Mouse (Mus musculus): ENCODE results near the gene Filip1.

The Filip1 gene

GRCm38 (mm10) chr9:79979274-79979673, 33.4 kb downstream of the Filip1 start:
- DNase-seq (ENCODE audit: low read depth, low spot score), result no peak

- DNase-seq (ENCODE audit: low read depth, low spot score), result no peak
Measured at GRCm38 (mm10) chr9:79978228-79979024, 34.2 kb downstream of the Filip1 start.

GRCm38 (mm10) chr9:79977549-79977971, 35.1 kb downstream of the Filip1 start:
- DNase-seq (ENCODE audit: low read depth, low spot score), result no peak

- no peak for DNase-seq (ENCODE audit: low read depth, low spot score)
Measured at GRCm38 (mm10) chr9:79976789-79977188, 35.9 kb downstream of the Filip1 start.

GRCm38 (mm10) chr9:79975121-79975520, 37.5 kb downstream of the Filip1 start:
- DNase-seq (ENCODE audit: low read depth, low spot score), result no peak

GRCm38 (mm10) chr9:79973582-79973981, 39.1 kb downstream of the Filip1 start:
- no peak for DNase-seq (ENCODE audit: low read depth, low spot score)

- DNase-seq (ENCODE audit: low read depth, low spot score), result no peak
Measured at GRCm38 (mm10) chr9:79972705-79973104, 39.9 kb downstream of the Filip1 start.

GRCm38 (mm10) chr9:79971619-79972018, 41.0 kb downstream of the Filip1 start:
- no peak for DNase-seq (ENCODE audit: low read depth, low spot score)

GRCm38 (mm10) chr9:79970659-79971118, 42.0 kb downstream of the Filip1 start:
- no peak for DNase-seq (ENCODE audit: low read depth, low spot score)

GRCm38 (mm10) chr9:79969544-79969943, 43.1 kb downstream of the Filip1 start:
- no peak for DNase-seq (ENCODE audit: low read depth, low spot score)

GRCm38 (mm10) chr9:79966711-79967487, 45.8 kb downstream of the Filip1 start:
- no peak for DNase-seq (ENCODE audit: low read depth, low spot score)

GRCm38 (mm10) chr9:79965600-79966392, 46.9 kb downstream of the Filip1 start:
- no peak for DNase-seq (ENCODE audit: low read depth, low spot score)

- DNase-seq (ENCODE audit: low read depth, low spot score), result no peak
Measured at GRCm38 (mm10) chr9:79965003-79965402, 47.6 kb downstream of the Filip1 start.

- no peak for DNase-seq (ENCODE audit: low read depth, low spot score)
Measured at GRCm38 (mm10) chr9:79961630-79962285, 50.9 kb downstream of the Filip1 start.

GRCm38 (mm10) chr9:79960453-79960852, 52.2 kb downstream of the Filip1 start:
- DNase-seq (ENCODE audit: low read depth, low spot score), result no peak

- no peak for DNase-seq (ENCODE audit: low read depth, low spot score)
Measured at GRCm38 (mm10) chr9:79958395-79958794, 54.3 kb downstream of the Filip1 start.

- no peak for DNase-seq (ENCODE audit: low read depth, low spot score)
Measured at GRCm38 (mm10) chr9:79954944-79955343, 57.7 kb downstream of the Filip1 start.

- DNase-seq (ENCODE audit: low read depth, low spot score), result peak; percentile 14
Measured at GRCm38 (mm10) chr9:79951984-79952383, 60.7 kb downstream of the Filip1 start.

- no peak for DNase-seq (ENCODE audit: low read depth, low spot score)
Measured at GRCm38 (mm10) chr9:79951339-79951738, 61.3 kb downstream of the Filip1 start.

GRCm38 (mm10) chr9:79950666-79951065, 62.0 kb downstream of the Filip1 start:
- no peak for DNase-seq (ENCODE audit: low read depth, low spot score)

GRCm38 (mm10) chr9:79950038-79950437, 62.6 kb downstream of the Filip1 start:
- DNase-seq (ENCODE audit: low read depth, low spot score), result peak; percentile 9
